Mouse (Mus musculus) bone marrow macrophage, adult 2 months (primary cell): ENCODE measurements around the gene Cd7. TPM values are rescaled to one million over a fixed set of nuclear protein-coding genes. Genes with fewer than 3 reads are reported as not detected.
"Not testable (repeated sequence)": the region's sequence is repeated elsewhere in the genome, so short reads cannot be mapped to it uniquely, and the experiment has no call there.

Experiments used
- H3K27ac ChIP-seq: 2 replicates; pipeline ENCODE4 v1.5.1; 2012; ENCODE audit warnings: low read depth, low read length; ENCODE audit not compliant: insufficient read depth
- H3K4me1 ChIP-seq: 2 replicates; pipeline ENCODE4 v1.6.1; 2012; ENCODE audit warnings: low read length; ENCODE audit not compliant: control insufficient read depth, insufficient read depth
- H3K4me3 ChIP-seq: 2 replicates; pipeline ENCODE4 v1.5.1; 2012; ENCODE audit warnings: mild to moderate bottlenecking, low read length, moderate library complexity; ENCODE audit not compliant: insufficient read depth
- CTCF ChIP-seq: IDR thresholded peaks from 2 replicates; pipeline ENCODE4 v1.5.1; 2012; ENCODE audit warnings: low read depth, mild to moderate bottlenecking, low read length, moderate library complexity
- POLR2A ChIP-seq: IDR thresholded peaks from 2 replicates; pipeline ENCODE4 v1.6.1; 2012; ENCODE audit warnings: mild to moderate bottlenecking, low read depth, low read length, borderline replicate concordance
- polyA plus RNA-seq: library from polyadenylated mRNA; stranded (reverse); fragments of >200 nt; gene quantifications from 2 replicates; pipeline ENCODE4 v1.2.4, GENCODE M21; 2012; ENCODE audit not compliant: missing spikeins, insufficient read depth, insufficient read length

Gene Cd7
- polyA plus RNA-seq, 1 experiment, result not detected

GRCm38 (mm10) chr11:121051793-121052192 lies 12.6 kb upstream of the Cd7 start:
- no peak overlapping the region for H3K4me3 ChIP-seq
- TF ChIP-seq CTCF, result no peak
- TF ChIP-seq POLR2A, result no peak
- H3K27ac ChIP-seq, result no peak overlapping the region
- peaks cover 5% of the 10 kb centered on the region for H3K4me1 ChIP-seq

DNA sequence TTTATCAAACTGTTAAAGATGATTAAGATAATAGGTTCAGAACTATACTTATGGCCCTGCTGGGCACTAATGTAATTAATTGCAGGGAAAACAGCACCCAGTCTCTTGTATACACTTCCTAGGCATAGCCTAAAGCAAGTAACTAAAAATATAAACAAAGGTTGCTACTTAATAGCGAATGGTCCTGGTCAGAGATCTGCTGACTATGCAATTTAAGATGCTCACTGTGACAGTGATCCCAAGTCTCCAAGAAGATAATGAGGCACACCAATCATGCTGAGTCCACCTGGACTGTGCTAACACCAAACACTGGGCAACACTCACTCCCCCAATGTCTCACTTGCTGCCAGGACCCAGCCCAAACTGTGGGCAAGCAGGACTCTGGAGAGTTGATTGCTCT lies 10.6 kb upstream of the Cd7 start:
- TF ChIP-seq POLR2A (no peak), CTCF (no peak)
- Histone ChIP-seq H3K4me3 (no peak overlapping the region), H3K27ac (no peak overlapping the region), H3K4me1 (no peaks in the 10 kb centered on the region)

- H3K27ac ChIP-seq, result no peak overlapping the region
- H3K4me1 ChIP-seq, result no peaks in the 10 kb centered on the region
- no peak for TF ChIP-seq POLR2A
- TF ChIP-seq CTCF, result no peak
- no peak overlapping the region for H3K4me3 ChIP-seq
Measured at GRCm38 (mm10) chr11:121047826-121048399, 8.7 kb upstream of the Cd7 start.

DNA sequence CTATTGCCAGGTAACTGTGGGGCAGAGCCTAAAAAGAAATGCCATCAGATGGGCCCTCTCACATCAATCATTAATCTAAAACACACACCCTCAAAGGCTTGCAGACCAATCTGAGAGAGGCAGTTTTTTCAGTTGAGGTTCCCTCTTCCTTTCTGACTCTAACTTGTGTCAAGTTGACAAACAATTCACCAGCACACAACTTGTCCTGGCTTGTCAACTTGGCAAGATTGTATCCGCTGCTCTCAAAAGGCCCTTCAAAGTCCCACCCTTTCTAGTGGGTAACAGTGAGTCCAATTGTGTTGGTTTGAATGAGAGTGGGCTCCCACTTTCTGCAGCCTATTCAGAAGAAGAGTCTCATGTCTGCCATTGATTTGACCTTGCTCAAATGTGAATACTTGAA lies 6.1 kb upstream of the Cd7 start:
- Histone ChIP-seq H3K27ac (no peak overlapping the region), H3K4me3 (no peak overlapping the region), H3K4me1 (no peaks in the 10 kb centered on the region)
- no peak for TF ChIP-seq POLR2A
- TF ChIP-seq CTCF, result no peak

- H3K4me3 ChIP-seq, H3K4me1 ChIP-seq, H3K27ac ChIP-seq: not testable (repeated sequence)
Measured at GRCm38 (mm10) chr11:121043025-121043424, 3.8 kb upstream of the Cd7 start.

DNA sequence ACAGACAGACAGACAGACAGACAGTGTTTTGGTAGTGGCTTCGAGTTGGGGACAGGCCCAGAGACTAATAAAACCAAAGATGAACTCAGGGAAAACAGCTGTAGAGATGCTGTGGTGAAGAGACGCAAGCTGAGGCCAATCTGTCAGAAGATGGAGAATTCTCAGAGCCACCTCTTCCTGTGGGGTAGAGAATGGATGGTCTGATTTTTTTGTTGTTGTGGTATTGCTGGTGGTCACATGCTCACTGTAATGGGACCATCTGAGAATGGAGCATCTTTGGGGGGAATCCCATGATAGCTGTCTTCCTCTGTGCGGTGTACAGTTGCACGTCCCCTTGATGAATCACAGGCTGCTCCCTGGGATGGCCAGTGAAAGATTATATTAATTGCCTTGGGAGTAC lies 3.3 kb upstream of the Cd7 start:
- H3K4me1 ChIP-seq, result no peaks in the 10 kb centered on the region
- TF ChIP-seq CTCF (no peak), POLR2A (no peak)
- no peak overlapping the region for H3K27ac ChIP-seq
- H3K4me3 ChIP-seq, result no peak overlapping the region

DNA sequence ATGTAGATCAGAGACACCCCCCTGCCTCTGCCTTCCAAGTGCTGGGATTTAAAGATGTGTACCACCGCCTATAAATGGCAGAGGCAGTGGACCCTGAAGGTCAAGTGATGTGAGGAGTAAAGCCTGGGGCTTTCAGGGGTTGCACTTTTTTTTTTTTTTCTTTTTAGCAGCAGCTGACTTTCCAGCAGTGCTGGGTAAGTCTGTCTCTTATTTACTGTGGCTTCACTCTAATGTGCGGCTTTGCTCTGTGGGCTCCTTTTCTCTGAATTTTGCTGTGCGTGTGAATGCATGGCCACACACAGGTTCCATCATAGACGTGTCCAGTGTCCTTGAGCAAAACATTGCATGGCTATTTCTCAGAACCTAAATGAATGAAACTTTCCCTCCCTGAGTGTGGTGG lies 2.4 kb upstream of the Cd7 start:
- Histone ChIP-seq H3K4me1 (no peaks in the 10 kb centered on the region), H3K27ac (no peak overlapping the region), H3K4me3 (no peak overlapping the region)
- TF ChIP-seq CTCF, result no peak
- TF ChIP-seq POLR2A, result no peak

DNA sequence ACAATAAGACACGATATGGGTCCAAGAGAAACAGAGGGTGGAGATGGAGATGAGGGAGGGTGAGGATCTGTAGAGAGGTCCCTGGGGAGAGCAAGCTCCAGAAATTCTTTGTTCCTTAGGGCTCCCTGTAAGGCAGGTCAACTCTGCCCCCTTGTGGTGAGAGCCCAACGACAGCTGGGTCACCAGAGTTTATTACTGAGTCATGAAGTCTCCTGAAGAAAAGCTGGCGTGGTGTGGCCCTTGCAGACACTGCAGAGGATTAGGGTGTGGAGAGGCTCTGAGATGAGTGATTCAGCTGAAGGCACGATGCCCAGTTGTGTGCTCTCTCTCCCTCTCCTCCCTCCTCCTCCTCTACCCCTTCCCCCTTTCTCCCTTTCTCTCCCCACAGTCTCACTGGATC lies 2.0 kb upstream of the Cd7 start:
- Histone ChIP-seq H3K27ac (no peak overlapping the region), H3K4me3 (no peak overlapping the region), H3K4me1 (no peaks in the 10 kb centered on the region)
- TF ChIP-seq CTCF (peak; percentile 43), POLR2A (no peak)

DNA sequence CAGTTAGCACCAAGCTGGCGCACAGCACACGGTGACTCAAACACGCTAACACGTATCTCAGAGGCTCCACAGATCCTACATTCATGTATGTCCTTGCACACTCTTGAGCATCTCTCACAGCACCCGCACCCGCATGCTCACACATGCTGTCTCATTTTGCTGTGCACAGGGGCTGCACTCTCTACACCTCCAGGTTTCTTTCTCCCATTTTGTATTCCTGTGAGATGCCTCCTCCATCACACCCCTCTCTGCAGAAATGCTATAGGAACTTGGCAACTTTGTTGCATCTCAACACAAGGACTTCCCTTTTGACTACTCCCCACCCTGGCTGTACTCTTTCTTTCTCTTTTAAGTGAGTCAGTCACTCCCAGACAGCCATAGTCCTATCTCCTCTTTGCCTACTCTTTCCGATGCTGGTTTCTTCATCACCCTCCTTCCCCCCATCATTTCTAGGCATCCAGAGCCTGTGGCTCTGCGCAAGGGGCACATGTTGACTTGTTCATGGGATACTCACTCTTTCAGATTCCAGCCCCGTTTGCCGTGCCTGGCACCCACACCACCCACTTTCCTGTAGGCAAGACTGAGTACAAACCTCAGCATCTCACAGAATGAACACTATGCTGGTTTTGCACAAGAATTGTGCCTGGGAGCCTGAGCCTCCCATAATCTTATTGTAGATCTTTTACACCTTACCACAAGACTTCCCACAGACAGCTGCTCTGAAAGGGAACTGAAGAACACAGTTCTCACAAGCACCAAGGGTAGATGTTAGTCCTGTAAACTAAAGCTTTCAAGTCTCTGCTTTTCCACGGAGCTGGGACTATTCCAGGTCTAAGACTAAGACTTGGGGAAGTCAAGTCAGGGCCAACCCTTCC lies 615 bp downstream of the Cd7 start:
- no peaks in the 10 kb centered on the region for H3K4me1 ChIP-seq
- TF ChIP-seq CTCF, result no peak
- TF ChIP-seq POLR2A, result no peak
- H3K27ac ChIP-seq, result no peak overlapping the region
- H3K4me3 ChIP-seq, result no peak overlapping the region

DNA sequence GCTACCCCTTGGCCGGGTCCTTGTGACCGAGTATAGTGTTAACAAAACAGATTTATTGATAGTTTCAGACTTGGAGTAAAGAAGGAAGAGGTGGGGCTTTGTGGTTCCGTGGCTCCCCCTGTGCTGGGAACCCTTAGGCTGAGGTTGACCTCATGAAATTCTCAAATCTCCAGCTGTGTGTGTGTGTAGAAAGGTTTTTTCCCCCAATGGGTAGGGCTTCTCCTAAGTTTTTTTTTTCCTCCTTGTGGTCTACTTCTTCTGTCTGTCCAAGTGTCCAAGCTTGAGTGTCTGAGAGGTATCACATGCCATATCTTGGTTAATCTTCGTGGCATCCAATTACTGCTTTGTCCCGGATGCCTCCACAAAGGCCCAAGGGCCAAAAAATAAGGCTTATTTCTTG lies 6.1 kb downstream of the Cd7 start:
- TF ChIP-seq POLR2A (no peak), CTCF (no peak)
- H3K4me1 ChIP-seq, result no peaks in the 10 kb centered on the region

GRCm38 (mm10) chr11:121027259-121027658 lies 12.0 kb downstream of the Cd7 start:
- Histone ChIP-seq H3K4me3 (no peak overlapping the region), H3K4me1 (no peaks in the 10 kb centered on the region), H3K27ac (no peak overlapping the region)
- TF ChIP-seq POLR2A (no peak), CTCF (no peak)

More for the DNA sequence above, 6.1 kb downstream of the Cd7 start:
- Histone ChIP-seq H3K4me3 (no peak overlapping the region), H3K27ac (no peak overlapping the region)
